Mouse (Mus musculus) CH12.LX (cell line): ENCODE results near the gene Map2.

Source experiments
- CHD1 ChIP-seq: IDR thresholded peaks from 2 replicates; pipeline ENCODE4 v1.6.1; 2012; ENCODE audit warnings: low read depth, low read length, improper control_type of control experiment, inconsistent platforms
- CHD2 ChIP-seq: IDR thresholded peaks from 2 replicates; pipeline ENCODE4 v1.6.1; 2011; ENCODE audit warnings: low read length, improper control_type of control experiment
- CTCF ChIP-seq, 2 experiments: IDR thresholded peaks in 1 of 2; conservative IDR thresholded peaks in 1 of 2; 2 replicates each; pipeline ENCODE4 v1.5.1; 2011 to 2012; ENCODE audit warnings: low read depth in 2 of 2, low read length in 2 of 2, improper control_type of control experiment in 1 of 2, inconsistent platforms in 1 of 2, mild to moderate bottlenecking in 1 of 2, moderate library complexity in 1 of 2
- E2F4 ChIP-seq: IDR thresholded peaks from 2 replicates; pipeline ENCODE4 v1.6.1; 2011; ENCODE audit warnings: low read depth, low read length, improper control_type of control experiment; ENCODE audit not compliant: insufficient replicate concordance
- EP300 ChIP-seq: IDR thresholded peaks from 2 replicates; pipeline ENCODE4 v1.6.1; 2011; ENCODE audit warnings: low read length, improper control_type of control experiment
- IRF4 ChIP-seq: IDR thresholded peaks from 2 replicates; pipeline ENCODE4 v1.6.1; 2014; ENCODE audit warnings: low read depth, mild to moderate bottlenecking, inconsistent platforms, low read length, improper control_type of control experiment
- MEF2A ChIP-seq: IDR thresholded peaks from 2 replicates; pipeline ENCODE4 v1.6.1; 2014; ENCODE audit warnings: low read depth, mild to moderate bottlenecking, inconsistent platforms, low read length, improper control_type of control experiment, borderline replicate concordance
- MYC ChIP-seq: IDR thresholded peaks from 2 replicates; pipeline ENCODE4 v1.6.1; 2011; ENCODE audit warnings: low read depth, mild to moderate bottlenecking, improper control_type of control experiment, low read length
- NRF1 ChIP-seq: IDR thresholded peaks from 2 replicates; pipeline ENCODE4 v1.6.1; 2014; ENCODE audit warnings: low read depth, mild to moderate bottlenecking, inconsistent platforms, low read length, improper control_type of control experiment, moderate library complexity
- POLR2A ChIP-seq: IDR thresholded peaks from 2 replicates; pipeline ENCODE4 v1.6.1; 2011; ENCODE audit warnings: low read depth, mild to moderate bottlenecking, improper control_type of control experiment, low read length
- TCF12 ChIP-seq: IDR thresholded peaks from 2 replicates; pipeline ENCODE4 v1.6.1; 2014; ENCODE audit warnings: low read depth, mild to moderate bottlenecking, inconsistent platforms, low read length, improper control_type of control experiment
- ZC3H11A ChIP-seq: IDR thresholded peaks from 2 replicates; pipeline ENCODE4 v1.6.1; 2012; ENCODE audit warnings: low read depth, mild to moderate bottlenecking, inconsistent platforms, low read length, improper control_type of control experiment
- ZNF384 ChIP-seq: IDR thresholded peaks from 2 replicates; pipeline ENCODE4 v1.6.1; 2012; ENCODE audit warnings: low read depth, low read length, improper control_type of control experiment, inconsistent platforms

DNA sequence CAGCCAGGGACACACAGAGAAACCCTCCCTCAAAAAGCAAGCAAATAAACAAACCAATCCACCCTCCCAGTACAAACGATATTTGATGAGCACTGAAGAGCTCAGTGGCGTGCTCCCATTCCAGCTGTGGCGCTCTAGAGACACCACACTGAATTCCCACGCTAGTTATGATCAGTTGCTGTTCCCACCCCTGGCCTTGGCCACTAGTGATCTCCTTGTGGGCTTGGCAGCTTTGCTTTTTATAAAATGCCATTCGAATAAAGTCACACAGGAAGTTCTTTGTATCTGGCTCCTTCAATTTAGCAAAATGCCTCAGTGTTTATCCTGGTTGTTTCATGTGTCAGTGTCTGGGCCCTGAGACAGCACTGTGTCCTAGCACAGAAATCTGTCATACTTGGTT, 6.4 kb upstream of the Map2 start:
- TF ChIP-seq EP300: no peak
- no peak for TF ChIP-seq IRF4
- TF ChIP-seq MYC: no peak
- no peak for TF ChIP-seq E2F4
- no peak for TF ChIP-seq ZC3H11A
- no peak for TF ChIP-seq POLR2A
- no peak for TF ChIP-seq CHD1
- TF ChIP-seq CTCF (conservative IDR thresholded peaks at IDR 0.05 in 1 of 2, IDR thresholded peaks at IDR 0.05 in 1 of 2; ENCODE audit: low read depth in 2 of 2, low read length in 2 of 2): no peak
- TF ChIP-seq TCF12: no peak
- TF ChIP-seq ZNF384: no peak
- no peak for TF ChIP-seq NRF1
- TF ChIP-seq MEF2A: no peak
- no peak for TF ChIP-seq CHD2
